Mouse (Mus musculus) embryonic facial prominence, embryonic 14.5 days (tissue): ENCODE results near the gene Nap1l5. TPM values are rescaled to one million over a fixed set of nuclear protein-coding genes. Genes with fewer than 3 reads are reported as not detected.

Experiments used
- ATAC-seq: fragments of 200-750 bp; cut with Nextera tagmentation; 2 replicates; pipeline ENCODE4 v1.8.0; 2017; ENCODE audit warnings: low read depth, moderate number of reproducible peaks, moderate TSS enrichment
- DNase-seq: peaks from one replicate; pipeline ENCODE4 v3.0.0-alpha.2; 2015; ENCODE audit warnings: low spot score
- H3K27ac ChIP-seq: fragments of 300-500 bp; sonication (generic); replicated peaks from 2 replicates; pipeline ENCODE4 v1.5.1; 2014; ENCODE audit warnings: low read depth, mild to moderate bottlenecking, low read length, moderate library complexity
- H3K27me3 ChIP-seq: fragments of 300-500 bp; sonication (generic); replicated peaks from 2 replicates; pipeline ENCODE4 v1.6.1; 2014; ENCODE audit warnings: low read length; ENCODE audit not compliant: control insufficient read depth, insufficient read depth
- H3K36me3 ChIP-seq: fragments of 300-500 bp; sonication (generic); 2 replicates; pipeline ENCODE4 v1.6.1; 2014; ENCODE audit warnings: low read length, mixed read lengths; ENCODE audit not compliant: control insufficient read depth, insufficient read depth
- H3K4me1 ChIP-seq: fragments of 300-500 bp; sonication (generic); 2 replicates; pipeline ENCODE4 v1.6.1; 2014; ENCODE audit warnings: antibody characterized with exemption, low read length; ENCODE audit not compliant: control insufficient read depth, insufficient read depth
- H3K4me2 ChIP-seq: fragments of 300-500 bp; sonication (generic); 2 replicates; pipeline ENCODE4 v1.6.1; 2014; ENCODE audit warnings: low read depth, mild to moderate bottlenecking, low read length, moderate library complexity, mixed read lengths
- H3K4me3 ChIP-seq: fragments of 300-500 bp; sonication (generic); 2 replicates; pipeline ENCODE4 v1.5.1; 2014; ENCODE audit warnings: low read depth, mild to moderate bottlenecking, low read length
- H3K9ac ChIP-seq: fragments of 300-500 bp; sonication (generic); 2 replicates; pipeline ENCODE4 v1.6.1; 2014; ENCODE audit warnings: low read depth, mild to moderate bottlenecking, low read length, moderate library complexity, mixed read lengths
- H3K9me3 ChIP-seq: fragments of 300-500 bp; sonication (generic); 2 replicates; pipeline ENCODE4 v1.6.1; 2016; ENCODE audit warnings: low read length; ENCODE audit not compliant: control insufficient read depth
- WGBS: fragments of 180-500 bp; shearing (Covaris S2); extraction: QIAGEN DNeasy Blood & Tissue Kit; methylation state at CpG from one replicate; pipeline ENCODE4 v1.1.7; 2014; 5-methylcytosine and 5-hydroxymethylcytosine counted together
- polyA plus RNA-seq: library from polyadenylated mRNA; unstranded; fragments of >200 nt; fragmentation: Nextera tagmentation; extraction: Ambion mirVana; gene quantifications from 2 replicates; pipeline ENCODE4 v1.2.1, GENCODE M21; 2014

The Nap1l5 gene
- polyA plus RNA-seq, 1 experiment from 2014 or later = 5.9 TPM

DNA sequence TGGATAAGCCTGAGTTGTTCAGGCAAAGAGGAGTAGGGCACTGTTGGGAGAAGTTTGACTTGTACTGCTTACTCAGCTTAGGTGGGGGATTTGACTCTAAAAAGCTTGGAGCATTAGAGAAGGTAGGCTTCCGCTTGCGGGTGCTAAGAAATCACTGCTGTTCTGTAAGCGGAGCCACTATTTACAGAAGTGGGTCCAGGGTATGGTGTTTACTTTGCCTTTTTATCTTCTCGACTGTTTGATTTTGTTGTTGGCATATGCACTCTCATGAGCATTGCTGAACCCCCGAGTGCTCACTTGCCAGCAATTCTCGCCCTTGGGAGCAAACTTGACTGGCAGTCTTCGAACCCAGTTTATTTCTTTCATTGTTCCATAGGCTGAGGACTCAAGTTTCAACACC, 6.3 kb downstream of the Nap1l5 start:
- Histone ChIP-seq H3K4me3 (no peak overlapping the region), H3K4me1 (no peaks in the 10 kb centered on the region), H3K27me3 (no peaks in the 10 kb centered on the region), H3K36me3 (no peaks in the 10 kb centered on the region), H3K4me2 (no peak overlapping the region), H3K9ac (no peak overlapping the region), H3K9me3 (0 out of 2 replicates have a peak, but pooled peaks cover 4% of the 10 kb centered on the region), H3K27ac (no peak overlapping the region)
- 78% methylated on average over 7 of the region's 7 CpGs for WGBS
- DNase-seq = no peak
- ATAC-seq = no peak; the same call in 1 of the 2 replicates

DNA sequence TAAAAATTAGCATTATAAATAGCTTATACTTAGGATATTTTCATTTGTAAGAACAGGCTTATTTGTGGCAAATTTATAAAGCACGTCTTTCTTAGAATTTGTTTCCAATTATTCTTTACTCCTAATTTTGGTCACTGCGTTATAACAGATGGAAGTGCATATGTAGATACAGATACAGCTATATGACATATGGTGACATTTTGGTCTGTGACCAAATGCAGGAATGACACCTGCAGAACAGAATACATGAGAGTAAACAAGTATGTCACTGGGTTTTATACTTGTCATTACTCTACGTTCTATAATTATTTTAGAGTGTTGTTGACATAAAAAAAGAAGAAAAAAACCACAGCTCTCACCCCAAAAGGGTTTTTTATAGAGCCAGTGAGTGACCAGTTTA, 7.8 kb downstream of the Nap1l5 start:
- Histone ChIP-seq H3K4me2 (no peak overlapping the region), H3K9me3 (no peaks in the 10 kb centered on the region), H3K27ac (no peak overlapping the region), H3K4me3 (no peak overlapping the region), H3K27me3 (no peaks in the 10 kb centered on the region), H3K36me3 (peaks cover 5% of the 10 kb centered on the region; the same call in 1 of the 2 replicates), H3K4me1 (no peaks in the 10 kb centered on the region), H3K9ac (no peak overlapping the region)
- 85% methylated on average over 3 of the region's 3 CpGs for WGBS
- no peak for DNase-seq
- ATAC-seq = no peak

DNA sequence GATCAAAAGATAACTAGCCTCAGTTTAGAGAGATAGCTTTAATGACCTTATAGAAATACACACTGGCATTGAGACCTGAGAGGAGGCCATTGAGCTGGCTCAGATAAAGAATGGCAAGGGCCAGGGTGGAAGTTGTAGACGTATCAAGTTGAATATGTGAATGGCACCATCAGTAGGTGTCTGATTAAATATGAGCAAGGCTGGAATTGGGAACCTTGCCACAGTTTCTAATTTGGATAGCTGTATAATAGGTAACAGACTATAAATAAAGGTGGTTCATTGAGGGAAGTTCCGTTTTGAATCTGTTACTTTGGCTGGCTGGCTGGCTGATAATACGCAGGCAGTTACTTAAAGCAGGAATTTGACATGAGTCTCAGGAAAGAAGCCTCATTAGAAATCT, 10.2 kb downstream of the Nap1l5 start:
- ATAC-seq = no peak
- no peaks in the 10 kb centered on the region for H3K27me3 ChIP-seq
- H3K4me3 ChIP-seq = no peak overlapping the region
- H3K4me1 ChIP-seq = no peaks in the 10 kb centered on the region
- no peak for DNase-seq
- H3K27ac ChIP-seq = no peak overlapping the region
- H3K9ac ChIP-seq = no peak overlapping the region
- no peak overlapping the region for H3K4me2 ChIP-seq
- peaks cover 5% of the 10 kb centered on the region; the same call in 1 of the 2 replicates for H3K36me3 ChIP-seq
- no peaks in the 10 kb centered on the region for H3K9me3 ChIP-seq
- 87% methylated on average over 3 of the region's 3 CpGs for WGBS

DNA sequence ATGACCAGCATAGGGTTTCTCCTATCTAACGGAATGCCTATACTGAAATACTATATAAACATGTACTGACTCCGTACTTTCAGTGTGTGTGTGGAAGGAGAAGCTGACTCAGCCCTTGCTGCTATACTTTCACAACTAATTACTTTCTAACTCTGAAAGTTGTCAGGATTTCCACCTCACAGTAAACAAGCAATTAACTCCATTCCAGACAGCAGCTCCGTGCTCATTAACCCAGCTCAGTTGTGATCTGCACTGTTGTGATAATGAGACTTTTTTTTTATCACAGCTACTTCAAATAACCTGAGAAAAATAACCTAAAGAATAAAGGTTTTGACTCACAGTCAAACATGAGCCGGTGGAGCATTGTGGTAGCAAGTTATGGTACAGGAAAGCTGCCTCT, 11.9 kb downstream of the Nap1l5 start:
- Histone ChIP-seq H3K36me3 (peaks cover 5% of the 10 kb centered on the region; the same call in 1 of the 2 replicates), H3K27ac (no peak overlapping the region), H3K4me2 (no peak overlapping the region), H3K27me3 (no peaks in the 10 kb centered on the region), H3K9me3 (no peaks in the 10 kb centered on the region), H3K9ac (no peak overlapping the region), H3K4me3 (no peak overlapping the region), H3K4me1 (no peaks in the 10 kb centered on the region)
- ATAC-seq = no peak
- WGBS = 77% methylated on average over 4 of the region's 4 CpGs
- DNase-seq = no peak

DNA sequence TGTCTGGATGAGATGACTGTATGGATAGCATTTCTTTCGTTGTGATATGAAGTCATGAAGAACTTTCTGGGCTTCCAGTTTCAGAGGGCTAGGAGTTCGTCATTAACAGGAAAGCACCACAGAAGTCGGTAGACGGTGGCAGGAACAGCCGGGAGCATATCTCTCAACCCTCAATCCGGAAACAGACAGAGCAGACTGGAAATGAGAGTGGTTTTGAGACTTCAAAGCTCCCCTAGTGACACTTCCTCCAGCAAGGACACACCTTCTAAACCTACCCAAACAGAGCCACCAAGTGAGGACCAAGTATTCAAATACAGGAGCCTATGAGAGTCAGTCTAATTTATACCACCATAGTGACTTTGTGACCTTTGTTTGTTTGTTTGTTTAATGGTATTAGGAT, 13.6 kb downstream of the Nap1l5 start:
- no peaks in the 10 kb centered on the region for H3K9me3 ChIP-seq
- H3K4me1 ChIP-seq = no peaks in the 10 kb centered on the region
- no peaks in the 10 kb centered on the region for H3K27me3 ChIP-seq
- 89% methylated on average over 6 of the region's 6 CpGs for WGBS
- H3K36me3 ChIP-seq = peaks cover 5% of the 10 kb centered on the region; the same call in 1 of the 2 replicates
- ATAC-seq (no peak), DNase-seq (no peak)
- no peak overlapping the region for H3K4me2 ChIP-seq
- no peak overlapping the region for H3K9ac ChIP-seq
- H3K4me3 ChIP-seq = no peak overlapping the region
- no peak overlapping the region for H3K27ac ChIP-seq

DNA sequence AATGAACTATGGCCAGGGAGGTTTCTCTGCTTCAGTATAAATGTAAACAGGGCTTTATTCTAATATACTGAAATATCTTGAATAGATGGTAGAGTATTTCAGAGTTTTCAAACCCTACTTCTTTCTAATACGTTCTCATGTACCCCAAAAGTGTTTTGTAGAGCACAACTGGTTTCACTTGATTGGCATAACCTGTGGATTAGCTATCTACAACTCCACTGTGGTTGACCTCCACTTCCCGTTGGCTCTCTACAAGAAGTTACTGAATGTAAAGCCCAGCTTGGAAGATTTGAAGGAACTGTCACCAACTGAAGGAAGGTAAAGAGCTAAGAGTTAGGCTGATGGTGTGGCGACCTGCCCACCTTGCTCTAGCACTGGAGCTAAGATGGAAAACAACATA, 17.0 kb downstream of the Nap1l5 start:
- no peak overlapping the region for H3K4me3 ChIP-seq
- no peak for ATAC-seq
- H3K27ac ChIP-seq = no peak overlapping the region
- H3K4me1 ChIP-seq = no peaks in the 10 kb centered on the region
- no peak for DNase-seq
- H3K9me3 ChIP-seq = no peaks in the 10 kb centered on the region
- 87% methylated on average over 3 of the region's 3 CpGs for WGBS
- no peaks in the 10 kb centered on the region for H3K27me3 ChIP-seq
- peaks cover 7% of the 10 kb centered on the region; the same call in 1 of the 2 replicates for H3K36me3 ChIP-seq
- no peak overlapping the region for H3K9ac ChIP-seq
- H3K4me2 ChIP-seq = no peak overlapping the region

DNA sequence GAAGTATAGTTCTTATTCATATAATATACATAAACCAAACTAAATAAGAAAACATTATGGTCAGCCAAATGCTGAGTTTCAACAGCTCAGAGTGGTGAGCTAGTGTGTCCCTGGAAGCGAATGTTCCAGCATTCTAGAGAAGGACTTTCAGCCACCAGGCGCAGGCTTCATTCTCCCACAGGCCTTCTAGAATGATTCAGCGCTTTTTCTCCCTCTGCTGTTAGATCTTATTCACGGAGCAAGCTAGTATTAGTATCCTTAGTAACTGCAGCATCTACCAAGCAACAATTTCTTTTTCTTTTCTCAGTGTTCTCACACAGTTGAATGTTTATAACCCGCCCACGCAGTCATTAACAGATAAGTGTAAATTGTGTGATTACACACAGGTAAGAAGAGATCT, 24.6 kb downstream of the Nap1l5 start:
- no peaks in the 10 kb centered on the region for H3K4me1 ChIP-seq
- 0 out of 2 replicates have a peak, but pooled peaks cover 3% of the 10 kb centered on the region for H3K36me3 ChIP-seq
- no peaks in the 10 kb centered on the region for H3K9me3 ChIP-seq
- WGBS = 82% methylated on average over 6 of the region's 6 CpGs
- DNase-seq (no peak), ATAC-seq (no peak)
- H3K9ac ChIP-seq = no peak overlapping the region
- no peaks in the 10 kb centered on the region for H3K27me3 ChIP-seq
- no peak overlapping the region for H3K4me3 ChIP-seq
- H3K4me2 ChIP-seq = no peak overlapping the region
- no peak overlapping the region for H3K27ac ChIP-seq

DNA sequence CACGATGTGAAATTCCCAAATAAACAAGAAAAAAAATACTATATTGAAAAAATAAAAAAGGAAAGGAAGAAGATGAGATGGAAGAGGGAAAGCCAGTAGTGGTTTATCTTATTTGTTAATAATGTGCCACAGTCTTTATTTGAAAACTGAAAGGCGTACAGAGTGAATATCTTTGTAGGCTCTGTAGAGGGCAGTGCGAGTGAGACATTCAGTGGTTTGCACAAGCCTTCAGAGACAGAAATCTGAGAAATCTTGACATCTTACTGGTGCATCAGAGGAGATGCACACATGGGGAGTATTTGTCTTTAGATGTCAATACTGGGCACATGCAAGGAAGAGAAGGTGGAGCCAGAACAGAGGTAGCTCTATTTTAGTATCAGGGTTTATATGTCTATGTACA, 25.5 kb downstream of the Nap1l5 start:
- WGBS = 87% methylated on average over 3 of the region's 3 CpGs
- Histone ChIP-seq H3K4me3 (no peak overlapping the region), H3K27me3 (no peaks in the 10 kb centered on the region), H3K9me3 (no peaks in the 10 kb centered on the region), H3K27ac (no peak overlapping the region), H3K4me2 (no peak overlapping the region), H3K4me1 (no peaks in the 10 kb centered on the region), H3K36me3 (0 out of 2 replicates have a peak, but pooled peaks cover 3% of the 10 kb centered on the region), H3K9ac (no peak overlapping the region)
- DNase-seq = no peak
- no peak for ATAC-seq

DNA sequence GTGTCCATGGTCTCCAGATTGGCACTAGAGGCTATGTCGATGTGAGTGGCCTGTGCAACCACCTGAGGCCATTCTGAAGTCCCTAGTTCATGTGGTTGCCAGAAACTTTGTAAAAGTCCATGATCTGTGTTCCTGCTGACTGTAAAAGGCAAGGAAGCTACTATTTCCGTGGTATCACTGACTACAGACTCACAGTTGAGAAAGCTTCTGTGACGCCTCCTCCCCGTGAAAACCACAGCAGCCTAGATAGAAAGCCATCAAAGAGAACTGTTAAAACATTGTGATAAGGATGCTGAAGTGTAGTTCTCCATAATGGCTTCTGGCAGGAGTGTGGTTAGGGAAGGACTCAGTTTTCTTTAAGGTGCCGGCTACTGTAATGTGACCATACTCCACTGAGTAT, 26.0 kb downstream of the Nap1l5 start:
- no peak for DNase-seq
- ATAC-seq = no peak
- no peaks in the 10 kb centered on the region for H3K27me3 ChIP-seq
- H3K4me1 ChIP-seq = no peaks in the 10 kb centered on the region
- H3K27ac ChIP-seq = no peak overlapping the region
- no peak overlapping the region for H3K9ac ChIP-seq
- H3K4me3 ChIP-seq = no peak overlapping the region
- WGBS = 87% methylated on average over 5 of the region's 5 CpGs
- H3K9me3 ChIP-seq = no peaks in the 10 kb centered on the region
- H3K36me3 ChIP-seq = 0 out of 2 replicates have a peak, but pooled peaks cover 3% of the 10 kb centered on the region
- no peak overlapping the region for H3K4me2 ChIP-seq
